Mouse (Mus musculus): Measurements from ENCODE around the gene Ggn.

GRCm38 (mm10) chr7:29134230-29134629 is 35.8 kb upstream of the Ggn start:
- TF ChIP-seq POLR2A (IDR thresholded peaks at IDR 0.05; ENCODE audit: control insufficient read depth, extremely low read depth, insufficient read depth, low read length, poor library complexity) (no peak), CTCF (IDR thresholded peaks at IDR 0.05; ENCODE audit: borderline replicate concordance, control insufficient read depth, extremely low read depth, insufficient read depth, low read length, poor library complexity) (no peak)
